Mouse (Mus musculus) limb, embryonic 14.5 days (tissue): ENCODE data around the gene Npm1. TPM values are rescaled to one million over a fixed set of nuclear protein-coding genes. Genes with fewer than 3 reads are reported as not detected.

ENCODE experiments used
- ATAC-seq: fragments of 200-750 bp; cut with Nextera tagmentation; 2 replicates; pipeline ENCODE4 v1.8.0; 2017; ENCODE audit warnings: low read depth, moderate number of reproducible peaks, moderate TSS enrichment; ENCODE audit not compliant: low FRiP score
- DNase-seq: peaks from one replicate; pipeline ENCODE4 v3.0.0-alpha.2; 2015; ENCODE audit warnings: low spot score
- H3K27ac ChIP-seq: fragments of 300-500 bp; sonication (generic); replicated peaks from 2 replicates; pipeline ENCODE4 v1.5.1; 2014; ENCODE audit warnings: low read depth, mild to moderate bottlenecking, low read length, moderate library complexity, mixed read lengths
- H3K27me3 ChIP-seq: fragments of 300-500 bp; sonication (generic); 2 replicates; pipeline ENCODE4 v1.6.1; 2014; ENCODE audit warnings: low read length, mixed read lengths; ENCODE audit not compliant: control insufficient read depth, insufficient read depth
- H3K36me3 ChIP-seq: fragments of 300-500 bp; sonication (generic); 2 replicates; pipeline ENCODE4 v1.6.1; 2014; ENCODE audit warnings: mild to moderate bottlenecking, low read length, moderate library complexity, mixed read lengths; ENCODE audit not compliant: control insufficient read depth, insufficient read depth
- H3K4me1 ChIP-seq: fragments of 300-500 bp; sonication (generic); 2 replicates; pipeline ENCODE4 v1.6.1; 2014; ENCODE audit warnings: antibody characterized with exemption, low read length, mixed read lengths; ENCODE audit not compliant: control insufficient read depth, insufficient read depth
- H3K4me2 ChIP-seq: fragments of 300-500 bp; sonication (generic); replicated peaks from 2 replicates; pipeline ENCODE4 v1.6.1; 2014; ENCODE audit warnings: low read depth, mild to moderate bottlenecking, low read length, moderate library complexity; ENCODE audit not compliant: severe bottlenecking
- H3K4me3 ChIP-seq: fragments of 300-500 bp; sonication (generic); replicated peaks from 2 replicates; pipeline ENCODE4 v1.5.1; 2014; ENCODE audit warnings: low read length
- H3K9ac ChIP-seq: fragments of 300-500 bp; sonication (generic); 2 replicates; pipeline ENCODE4 v1.6.1; 2014; ENCODE audit warnings: mild to moderate bottlenecking, low read depth, low read length, moderate library complexity; ENCODE audit not compliant: severe bottlenecking
- H3K9me3 ChIP-seq: fragments of 300-500 bp; sonication (generic); 2 replicates; pipeline ENCODE4 v1.6.1; 2016; ENCODE audit warnings: low read length; ENCODE audit not compliant: control insufficient read depth
- POLR2A ChIP-seq: fragments of 200-500 bp; IDR thresholded peaks from 2 replicates; pipeline ENCODE4 v1.8.0; 2012; ENCODE audit warnings: inconsistent platforms, mild to moderate bottlenecking, moderate library complexity, borderline replicate concordance; ENCODE audit not compliant: insufficient read depth, insufficient read length; ENCODE audit errors: extremely low read depth
- WGBS: fragments of 180-500 bp; shearing (Covaris S2); extraction: QIAGEN DNeasy Blood & Tissue Kit; methylation state at CpG from one replicate; pipeline ENCODE4 v1.1.7; 2014; 5-methylcytosine and 5-hydroxymethylcytosine counted together
- polyA plus RNA-seq, 2 experiments: library from polyadenylated mRNA; depleted of rRNA in 1 of 2; stranded (reverse) in 1 of 2; unstranded in 1 of 2; fragments of >200 nt; fragmentation: Nextera tagmentation in 1 of 2; extraction: Ambion mirVana in 1 of 2; gene quantifications; 2 replicates each; pipeline versions ENCODE4 v1.2.1 to v1.2.3; 2012 to 2014

The Npm1 gene
- polyA plus RNA-seq, 2 experiments, result 1,131 to 1,234 TPM

DNA sequence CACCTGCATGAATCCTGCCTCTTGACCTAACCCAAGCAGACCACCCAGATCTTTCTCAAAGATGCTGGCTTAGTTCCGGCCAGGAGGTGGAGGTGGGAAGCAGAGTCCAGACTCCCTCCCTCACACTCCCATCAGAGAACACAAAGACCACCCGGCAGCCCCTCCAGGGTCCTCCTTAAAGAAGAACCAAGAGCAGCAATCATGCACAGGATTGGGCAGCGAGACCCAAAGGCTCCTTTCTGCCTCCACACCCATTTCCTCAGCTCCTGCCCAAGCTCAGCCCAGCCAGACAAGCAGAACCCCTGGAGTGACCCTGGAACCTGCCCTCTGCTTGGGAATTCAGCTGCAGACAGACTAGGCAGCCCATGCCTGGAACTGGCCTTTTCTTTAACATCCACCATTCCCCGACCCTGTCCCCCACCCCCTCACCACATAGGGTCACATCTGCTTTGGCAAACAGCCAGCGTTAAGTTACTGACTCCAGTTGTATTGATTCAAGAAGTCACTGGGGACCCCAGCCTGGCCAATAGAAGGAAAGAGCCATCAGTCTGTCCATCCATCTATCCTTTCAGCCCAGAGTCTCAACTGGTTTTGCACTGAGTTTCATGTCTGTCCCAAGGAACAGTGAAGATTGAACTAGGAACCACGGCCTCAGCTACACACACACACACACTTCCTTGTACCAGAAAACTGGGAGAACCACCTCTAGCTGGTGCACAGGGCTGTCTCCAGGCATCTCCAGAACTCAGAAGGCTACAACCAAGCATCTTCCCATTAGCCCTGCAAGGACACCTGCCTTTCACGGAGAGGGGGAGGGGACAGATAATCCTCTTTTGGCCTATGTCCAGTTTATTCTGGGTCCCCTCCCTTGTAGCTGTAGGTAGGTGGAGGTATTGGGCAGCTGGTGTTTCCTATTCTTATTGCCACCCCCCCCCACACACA lies 17.5 kb downstream of the Npm1 start:
- TF ChIP-seq POLR2A, result no peak
- Histone ChIP-seq H3K4me2 (peak overlapping the region; percentile 94), H3K9me3 (no peaks in the 10 kb centered on the region), H3K4me3 (peak overlapping the region; percentile 69), H3K36me3 (peaks cover 12% of the 10 kb centered on the region), H3K27me3 (0 out of 2 replicates have a peak, but pooled peaks cover 9% of the 10 kb centered on the region), H3K4me1 (peaks cover 30% of the 10 kb centered on the region), H3K9ac (no peak overlapping the region; the same call in 1 of the 2 replicates), H3K27ac (no peak overlapping the region)
- peak; percentile 3; the same call in 1 of the 2 replicates for ATAC-seq
- 16% methylated on average over 7 of the region's 7 CpGs for WGBS
- no peak for DNase-seq

DNA sequence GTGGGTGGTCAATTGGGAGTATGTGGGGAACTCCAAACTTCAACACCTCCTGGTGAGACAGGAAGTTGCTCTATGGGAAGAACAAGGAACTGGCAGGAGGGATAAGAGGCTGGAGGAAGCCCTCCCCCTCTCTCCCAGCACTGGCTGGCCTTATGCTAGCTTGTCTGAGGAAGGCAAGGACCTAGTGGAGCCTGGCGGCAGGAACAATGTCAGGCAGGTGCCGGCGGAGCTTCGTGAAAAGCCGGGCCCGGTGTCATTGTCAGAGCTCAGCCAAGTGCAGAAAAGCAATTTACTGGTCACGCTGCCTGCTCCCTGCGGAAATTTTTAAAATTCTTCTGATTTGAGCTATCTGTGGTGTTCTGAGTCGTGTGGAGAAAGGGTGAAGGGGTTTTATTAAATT lies 19.1 kb downstream of the Npm1 start:
- WGBS, result 35% methylated on average over 9 of the region's 9 CpGs
- Histone ChIP-seq H3K4me3 (no peak overlapping the region), H3K27me3 (0 out of 2 replicates have a peak, but pooled peaks cover 9% of the 10 kb centered on the region), H3K9me3 (no peaks in the 10 kb centered on the region), H3K4me2 (peak overlapping the region; percentile 94), H3K4me1 (peaks cover 30% of the 10 kb centered on the region), H3K27ac (no peak overlapping the region), H3K36me3 (peaks cover 3% of the 10 kb centered on the region; the same call in 1 of the 2 replicates), H3K9ac (no peak overlapping the region)
- TF ChIP-seq POLR2A, result no peak
- DNase-seq (no peak), ATAC-seq (no peak)

DNA sequence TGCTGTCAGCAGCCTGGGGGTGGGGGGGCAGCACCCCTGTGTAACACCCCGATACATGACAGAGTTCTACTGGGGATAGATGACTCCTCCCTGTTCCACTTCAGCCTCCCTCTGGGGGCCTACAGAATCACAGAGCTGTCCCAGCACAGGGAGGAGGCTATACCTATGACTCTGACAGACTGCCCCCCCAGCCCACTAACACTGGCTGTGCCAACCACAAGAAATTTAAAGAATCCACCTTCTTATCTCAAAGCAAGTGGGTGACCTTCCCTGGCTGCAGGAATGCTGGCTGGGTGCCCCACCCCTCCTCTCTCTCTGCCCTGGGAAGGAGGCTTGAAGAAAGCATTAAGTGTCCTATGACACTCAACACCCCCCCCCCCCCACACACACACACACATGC lies 20.2 kb downstream of the Npm1 start:
- no peak overlapping the region for H3K4me3 ChIP-seq
- TF ChIP-seq POLR2A, result no peak
- 70% methylated on average over 1 of the region's 1 CpGs for WGBS
- no peak overlapping the region for H3K4me2 ChIP-seq
- no peak overlapping the region for H3K9ac ChIP-seq
- DNase-seq (no peak), ATAC-seq (no peak)
- no peak overlapping the region for H3K27ac ChIP-seq
- H3K27me3 ChIP-seq, result 0 out of 2 replicates have a peak, but pooled peaks cover 9% of the 10 kb centered on the region
- peaks cover 28% of the 10 kb centered on the region for H3K4me1 ChIP-seq
- H3K36me3 ChIP-seq, result peaks cover 3% of the 10 kb centered on the region; the same call in 1 of the 2 replicates
- no peaks in the 10 kb centered on the region for H3K9me3 ChIP-seq

DNA sequence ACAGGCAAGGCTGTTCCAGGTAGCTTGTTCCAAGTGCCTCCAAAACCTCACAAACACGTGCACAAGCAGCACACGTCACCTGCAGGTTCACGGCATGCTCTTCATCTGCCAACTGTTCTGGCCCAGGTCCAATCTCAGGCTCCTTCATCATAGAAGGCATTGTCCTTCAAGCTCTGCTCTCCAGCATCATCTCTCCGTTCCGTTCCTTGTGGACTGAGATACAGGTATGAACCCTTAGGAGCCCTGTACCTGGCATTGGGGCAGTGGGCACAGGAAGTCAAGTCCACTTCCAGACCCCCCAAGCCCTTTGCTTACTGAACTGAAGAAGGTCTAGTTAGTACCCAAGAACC lies 22.9 kb downstream of the Npm1 start:
- Histone ChIP-seq H3K36me3 (peaks cover 3% of the 10 kb centered on the region; the same call in 1 of the 2 replicates), H3K9ac (no peak overlapping the region), H3K4me2 (no peak overlapping the region), H3K9me3 (no peaks in the 10 kb centered on the region), H3K27ac (no peak overlapping the region), H3K4me3 (no peak overlapping the region), H3K4me1 (peaks cover 15% of the 10 kb centered on the region), H3K27me3 (0 out of 2 replicates have a peak, but pooled peaks cover 2% of the 10 kb centered on the region)
- whole genome bisulfite sequencing, result 82% methylated on average over 5 of the region's 5 CpGs
- no peak for ATAC-seq
- DNase-seq, result no peak
- no peak for TF ChIP-seq POLR2A

DNA sequence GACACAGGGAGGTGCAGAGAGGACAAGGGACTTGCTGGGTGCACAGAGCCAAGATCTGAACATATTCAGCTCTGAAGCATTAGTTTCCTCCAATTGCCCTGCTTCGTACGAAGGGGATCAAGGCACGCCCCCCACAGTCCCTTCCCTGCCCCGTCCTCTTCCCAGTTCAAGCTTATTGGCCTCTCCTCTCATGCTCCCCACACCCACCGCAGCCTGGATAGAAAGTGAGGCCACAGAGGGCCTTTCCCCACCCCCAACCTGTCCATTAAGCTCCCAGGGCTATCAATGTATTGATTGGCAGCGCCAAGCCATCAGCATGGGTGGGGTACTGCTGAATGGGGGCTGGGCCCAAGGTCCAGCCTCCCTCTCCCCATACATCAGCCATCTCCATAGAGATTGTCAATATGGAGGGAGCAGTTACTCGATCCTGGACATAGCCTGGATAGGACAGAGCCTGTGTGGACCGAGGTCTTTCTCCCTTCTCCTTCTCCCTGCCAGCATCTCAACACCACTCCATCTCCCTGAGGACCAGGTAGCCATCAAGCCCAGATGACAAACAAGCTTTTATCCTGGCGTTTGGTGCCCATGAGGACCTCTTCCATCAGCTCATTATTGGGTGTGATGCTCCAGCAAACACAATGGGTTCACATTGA lies 23.4 kb downstream of the Npm1 start:
- peaks cover 3% of the 10 kb centered on the region; the same call in 1 of the 2 replicates for H3K36me3 ChIP-seq
- TF ChIP-seq POLR2A, result no peak
- no peak for DNase-seq
- H3K9ac ChIP-seq, result no peak overlapping the region
- no peak overlapping the region for H3K27ac ChIP-seq
- H3K4me3 ChIP-seq, result no peak overlapping the region
- H3K9me3 ChIP-seq, result no peaks in the 10 kb centered on the region
- no peak overlapping the region for H3K4me2 ChIP-seq
- H3K4me1 ChIP-seq, result peaks cover 10% of the 10 kb centered on the region
- no peak for ATAC-seq
- WGBS, result 82% methylated on average over 9 of the region's 9 CpGs
- H3K27me3 ChIP-seq, result no peaks in the 10 kb centered on the region
